Mouse (Mus musculus): ENCODE measurements around the gene Pfpl.

- no peak for TF ChIP-seq CTCF (IDR thresholded peaks at IDR 0.05; ENCODE audit: extremely low read depth, insufficient read depth, insufficient read length, insufficient replicate concordance)
- no peak for TF ChIP-seq POLR2A (IDR thresholded peaks at IDR 0.05; ENCODE audit: low read depth, low read length)
Observed at GRCm38 (mm10) chr19:12442560-12442959, 14.9 kb downstream of the Pfpl start.

Data from spleen, adult 2 months (tissue).